Mouse (Mus musculus) lung, postnatal 25 days (tissue): ENCODE data around the gene Pax3.

Experiments used
- DNase-seq: peaks from one replicate; pipeline ENCODE4 v3.0.0; 2022; ENCODE audit warnings: low spot score

The Pax3 gene

GRCm38 (mm10) chr1:78171671-78172070 is 25.3 kb downstream of the Pax3 start:
- no peak for DNase-seq

- no peak for DNase-seq
Measured at GRCm38 (mm10) chr1:78170771-78171170, 26.2 kb downstream of the Pax3 start.

GRCm38 (mm10) chr1:78168796-78169195 is 28.1 kb downstream of the Pax3 start:
- no peak for DNase-seq

- no peak for DNase-seq
Measured at GRCm38 (mm10) chr1:78167577-78168286, 29.2 kb downstream of the Pax3 start.

- no peak for DNase-seq
Measured at GRCm38 (mm10) chr1:78161745-78162144, 35.2 kb downstream of the Pax3 start.

GRCm38 (mm10) chr1:78157930-78158329 is 39.0 kb downstream of the Pax3 start:
- DNase-seq, result no peak

GRCm38 (mm10) chr1:78155796-78156195 is 41.1 kb downstream of the Pax3 start:
- peak; percentile 1 for DNase-seq

GRCm38 (mm10) chr1:78148011-78148623 is 48.8 kb downstream of the Pax3 start:
- DNase-seq, result no peak

GRCm38 (mm10) chr1:78143403-78143802 is 53.5 kb downstream of the Pax3 start:
- no peak for DNase-seq

- no peak for DNase-seq
Measured at GRCm38 (mm10) chr1:78142912-78143311, 54.0 kb downstream of the Pax3 start.

- no peak for DNase-seq
Measured at GRCm38 (mm10) chr1:78141741-78142501, 55.0 kb downstream of the Pax3 start.

GRCm38 (mm10) chr1:78141314-78141713 is 55.6 kb downstream of the Pax3 start:
- no peak for DNase-seq

- DNase-seq, result no peak
Measured at GRCm38 (mm10) chr1:78140505-78141303, 56.2 kb downstream of the Pax3 start.

- DNase-seq, result no peak
Measured at GRCm38 (mm10) chr1:78139287-78139686, 57.6 kb downstream of the Pax3 start.

GRCm38 (mm10) chr1:78129267-78129666 is 67.7 kb downstream of the Pax3 start:
- no peak for DNase-seq

- DNase-seq, result no peak
Measured at GRCm38 (mm10) chr1:78119899-78120560, 76.9 kb downstream of the Pax3 start.

GRCm38 (mm10) chr1:78116046-78116445 is 80.9 kb downstream of the Pax3 start:
- DNase-seq, result no peak

GRCm38 (mm10) chr1:78110311-78110710 is 86.6 kb downstream of the Pax3 start:
- DNase-seq, result no peak

- no peak for DNase-seq
Measured at GRCm38 (mm10) chr1:78103511-78103910, 93.4 kb downstream of the Pax3 start.

- no peak for DNase-seq
Measured at GRCm38 (mm10) chr1:78093619-78094018, 103.3 kb downstream of the Pax3 start.

- no peak for DNase-seq
Measured at GRCm38 (mm10) chr1:78088646-78089045, 108.3 kb downstream of the Pax3 start.

GRCm38 (mm10) chr1:78081761-78082160 is 115.2 kb downstream of the Pax3 start:
- DNase-seq, result no peak
